Mouse (Mus musculus): ENCODE data around the gene Sp100. TPM values are rescaled to one million over a fixed set of nuclear protein-coding genes. Genes with fewer than 3 reads are reported as not detected.

Sp100 gene
- polyA plus RNA-seq, 1 experiment from 2014 or later = 0.99 TPM

- Histone ChIP-seq H3K36me3 (ENCODE audit: control insufficient read depth, insufficient read depth, low read length) (no peaks in the 10 kb centered on the region), H3K9ac (ENCODE audit: low read depth, low read length) (no peak overlapping the region), H3K4me1 (ENCODE audit: control insufficient read depth, insufficient read depth, low read length) (peaks cover 7% of the 10 kb centered on the region), H3K9me3 (replicated peaks; ENCODE audit: control insufficient read depth, low read length) (no peaks in the 10 kb centered on the region), H3K4me3 (ENCODE audit: low read depth, low read length) (no peak overlapping the region), H3K27ac (ENCODE audit: low read depth, low read length) (no peak overlapping the region), H3K27me3 (ENCODE audit: control insufficient read depth, insufficient read depth, low read length) (no peaks in the 10 kb centered on the region), H3K4me2 (no peak overlapping the region)
- no peak for ATAC-seq (replicated peaks; ENCODE audit: insufficient number of reproducible peaks, low FRiP score, low TSS enrichment)
- 80% methylated on average over 5 of the region's 5 CpGs for WGBS (ENCODE audit: insufficient replicate concordance)
Observed at GRCm38 (mm10) chr1:85746511-85746910, 96.7 kb downstream of the Sp100 start.

- no peaks in the 10 kb centered on the region for H3K9me3 ChIP-seq (replicated peaks; ENCODE audit: control insufficient read depth, low read length)
- ATAC-seq (replicated peaks; ENCODE audit: insufficient number of reproducible peaks, low FRiP score, low TSS enrichment) = no peak
- no peaks in the 10 kb centered on the region for H3K36me3 ChIP-seq (ENCODE audit: control insufficient read depth, insufficient read depth, low read length)
- H3K4me1 ChIP-seq (ENCODE audit: control insufficient read depth, insufficient read depth, low read length) = peaks cover 11% of the 10 kb centered on the region
- H3K9ac ChIP-seq (ENCODE audit: low read depth, low read length) = no peak overlapping the region
- WGBS (ENCODE audit: insufficient replicate concordance) = 84% methylated on average over 2 of the region's 2 CpGs
- no peak overlapping the region for H3K4me2 ChIP-seq
- H3K4me3 ChIP-seq (ENCODE audit: low read depth, low read length) = no peak overlapping the region
- H3K27me3 ChIP-seq (ENCODE audit: control insufficient read depth, insufficient read depth, low read length) = no peaks in the 10 kb centered on the region
- no peak overlapping the region for H3K27ac ChIP-seq (ENCODE audit: low read depth, low read length)
Observed at GRCm38 (mm10) chr1:85749829-85750228, 100.0 kb downstream of the Sp100 start.

- Histone ChIP-seq H3K4me1 (ENCODE audit: control insufficient read depth, insufficient read depth, low read length) (peaks cover 11% of the 10 kb centered on the region), H3K4me2 (no peak overlapping the region), H3K27ac (ENCODE audit: low read depth, low read length) (no peak overlapping the region), H3K27me3 (ENCODE audit: control insufficient read depth, insufficient read depth, low read length) (no peaks in the 10 kb centered on the region), H3K4me3 (ENCODE audit: low read depth, low read length) (no peak overlapping the region), H3K9me3 (replicated peaks; ENCODE audit: control insufficient read depth, low read length) (no peaks in the 10 kb centered on the region), H3K9ac (ENCODE audit: low read depth, low read length) (no peak overlapping the region), H3K36me3 (ENCODE audit: control insufficient read depth, insufficient read depth, low read length) (no peaks in the 10 kb centered on the region)
- ATAC-seq (replicated peaks; ENCODE audit: insufficient number of reproducible peaks, low FRiP score, low TSS enrichment) = no peak
- 74% methylated on average over 4 of the region's 4 CpGs for WGBS (ENCODE audit: insufficient replicate concordance)
Observed at GRCm38 (mm10) chr1:85750650-85751049, 100.9 kb downstream of the Sp100 start.

GRCm38 (mm10) chr1:85751494-85751893 is 101.7 kb downstream of the Sp100 start:
- Histone ChIP-seq H3K4me1 (ENCODE audit: control insufficient read depth, insufficient read depth, low read length) (peaks cover 11% of the 10 kb centered on the region), H3K27ac (ENCODE audit: low read depth, low read length) (no peak overlapping the region; the same call in 1 of the 2 replicates), H3K4me3 (ENCODE audit: low read depth, low read length) (no peak overlapping the region), H3K27me3 (ENCODE audit: control insufficient read depth, insufficient read depth, low read length) (no peaks in the 10 kb centered on the region), H3K36me3 (ENCODE audit: control insufficient read depth, insufficient read depth, low read length) (no peaks in the 10 kb centered on the region), H3K9me3 (replicated peaks; ENCODE audit: control insufficient read depth, low read length) (no peaks in the 10 kb centered on the region), H3K9ac (ENCODE audit: low read depth, low read length) (peak overlapping the region; percentile 34; the same call in 1 of the 2 replicates), H3K4me2 (no peak overlapping the region)
- peak; percentile 49 for ATAC-seq (replicated peaks; ENCODE audit: insufficient number of reproducible peaks, low FRiP score, low TSS enrichment)
- WGBS (ENCODE audit: insufficient replicate concordance) = 33% methylated on average over 6 of the region's 6 CpGs

- H3K9ac ChIP-seq (ENCODE audit: low read depth, low read length) = peak overlapping the region; percentile 34; the same call in 1 of the 2 replicates
- 69% methylated on average over 11 of the region's 11 CpGs for WGBS (ENCODE audit: insufficient replicate concordance)
- H3K9me3 ChIP-seq (replicated peaks; ENCODE audit: control insufficient read depth, low read length) = no peaks in the 10 kb centered on the region
- H3K27me3 ChIP-seq (ENCODE audit: control insufficient read depth, insufficient read depth, low read length) = no peaks in the 10 kb centered on the region
- H3K4me2 ChIP-seq = no peak overlapping the region
- no peak for ATAC-seq (replicated peaks; ENCODE audit: insufficient number of reproducible peaks, low FRiP score, low TSS enrichment)
- no peaks in the 10 kb centered on the region for H3K36me3 ChIP-seq (ENCODE audit: control insufficient read depth, insufficient read depth, low read length)
- H3K4me1 ChIP-seq (ENCODE audit: control insufficient read depth, insufficient read depth, low read length) = peaks cover 11% of the 10 kb centered on the region
- H3K27ac ChIP-seq (ENCODE audit: low read depth, low read length) = no peak overlapping the region
- H3K4me3 ChIP-seq (ENCODE audit: low read depth, low read length) = no peak overlapping the region
Observed at GRCm38 (mm10) chr1:85751932-85752680, 102.3 kb downstream of the Sp100 start.

- WGBS (ENCODE audit: insufficient replicate concordance) = 68% methylated on average over 6 of the region's 6 CpGs
- Histone ChIP-seq H3K9me3 (replicated peaks; ENCODE audit: control insufficient read depth, low read length) (no peaks in the 10 kb centered on the region), H3K4me3 (ENCODE audit: low read depth, low read length) (no peak overlapping the region), H3K36me3 (ENCODE audit: control insufficient read depth, insufficient read depth, low read length) (no peaks in the 10 kb centered on the region), H3K27ac (ENCODE audit: low read depth, low read length) (no peak overlapping the region), H3K9ac (ENCODE audit: low read depth, low read length) (no peak overlapping the region), H3K4me1 (ENCODE audit: control insufficient read depth, insufficient read depth, low read length) (peaks cover 6% of the 10 kb centered on the region; the same call in 1 of the 2 replicates), H3K4me2 (no peak overlapping the region; the same call in 1 of the 2 replicates), H3K27me3 (ENCODE audit: control insufficient read depth, insufficient read depth, low read length) (no peaks in the 10 kb centered on the region)
- no peak for ATAC-seq (replicated peaks; ENCODE audit: insufficient number of reproducible peaks, low FRiP score, low TSS enrichment)
Observed at GRCm38 (mm10) chr1:85757531-85758230, 107.9 kb downstream of the Sp100 start.

GRCm38 (mm10) chr1:85758231-85758968 is 108.6 kb downstream of the Sp100 start:
- ATAC-seq (replicated peaks; ENCODE audit: insufficient number of reproducible peaks, low FRiP score, low TSS enrichment) = no peak; the same call in 1 of the 2 replicates
- no peaks in the 10 kb centered on the region for H3K27me3 ChIP-seq (ENCODE audit: control insufficient read depth, insufficient read depth, low read length)
- H3K4me1 ChIP-seq (ENCODE audit: control insufficient read depth, insufficient read depth, low read length) = peaks cover 6% of the 10 kb centered on the region; the same call in 1 of the 2 replicates
- H3K27ac ChIP-seq (ENCODE audit: low read depth, low read length) = no peak overlapping the region
- no peaks in the 10 kb centered on the region for H3K9me3 ChIP-seq (replicated peaks; ENCODE audit: control insufficient read depth, low read length)
- H3K4me2 ChIP-seq = peak overlapping the region; percentile 56
- peak overlapping the region; percentile 46; the same call in 1 of the 2 replicates for H3K9ac ChIP-seq (ENCODE audit: low read depth, low read length)
- whole genome bisulfite sequencing (ENCODE audit: insufficient replicate concordance) = 21% methylated on average over 14 of the region's 14 CpGs
- no peaks in the 10 kb centered on the region for H3K36me3 ChIP-seq (ENCODE audit: control insufficient read depth, insufficient read depth, low read length)
- H3K4me3 ChIP-seq (ENCODE audit: low read depth, low read length) = no peak overlapping the region

- no peak overlapping the region for H3K4me3 ChIP-seq (ENCODE audit: low read depth, low read length)
- H3K27me3 ChIP-seq (ENCODE audit: control insufficient read depth, insufficient read depth, low read length) = no peaks in the 10 kb centered on the region
- no peak for ATAC-seq (replicated peaks; ENCODE audit: insufficient number of reproducible peaks, low FRiP score, low TSS enrichment)
- H3K4me1 ChIP-seq (ENCODE audit: control insufficient read depth, insufficient read depth, low read length) = peaks cover 6% of the 10 kb centered on the region; the same call in 1 of the 2 replicates
- no peaks in the 10 kb centered on the region for H3K36me3 ChIP-seq (ENCODE audit: control insufficient read depth, insufficient read depth, low read length)
- WGBS (ENCODE audit: insufficient replicate concordance) = 0% methylated on average over 1 of the region's 1 CpGs
- no peaks in the 10 kb centered on the region for H3K9me3 ChIP-seq (replicated peaks; ENCODE audit: control insufficient read depth, low read length)
- H3K4me2 ChIP-seq = peak overlapping the region; percentile 56
- H3K9ac ChIP-seq (ENCODE audit: low read depth, low read length) = no peak overlapping the region
- H3K27ac ChIP-seq (ENCODE audit: low read depth, low read length) = no peak overlapping the region
Observed at GRCm38 (mm10) chr1:85758969-85759293, 109.1 kb downstream of the Sp100 start.
